23 mouse cellular contexts compared by ENCODE assay signal in the genomic region with DNA sequence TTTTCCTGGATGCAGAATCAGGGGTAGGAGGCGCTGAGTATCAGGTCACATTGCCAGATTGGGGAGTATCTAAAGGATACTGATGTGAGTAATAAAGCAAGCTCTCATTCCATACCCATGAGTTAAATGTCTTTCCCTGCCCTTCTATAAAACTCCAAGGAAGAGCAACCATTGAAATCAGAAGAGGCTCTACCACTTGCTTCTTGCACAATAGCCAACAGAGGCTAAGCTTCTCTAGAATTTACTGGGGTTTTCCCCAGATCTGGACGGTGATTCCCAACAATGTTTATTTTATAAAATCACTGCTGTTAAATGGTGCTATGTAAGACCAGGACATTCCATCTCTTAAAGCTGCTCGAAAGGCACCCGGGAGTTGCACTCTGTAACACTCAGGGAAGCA.
"Had no signal": no experiment of that assay in that cellular context is flagged by ENCODE, and none has a peak within 500 bp of the region (broad histone marks: within the 10 kb centered on the region; RNA-seq: fewer than 3 reads in every experiment).

No protein-coding gene starts in this region.

- H3K9ac ChIP-seq: heart, embryonic 12.5 days; hindbrain, embryonic 12.5 days; hindbrain, embryonic 14.5 days; intestine, embryonic 15.5 days; limb, embryonic 12.5 days had no signal

- H3K36me3 ChIP-seq: hindbrain, embryonic 12.5 days; intestine, embryonic 15.5 days had no signal

- DNase-seq: gastrocnemius, postnatal 14 days; heart, adult 18-20 months; heart, postnatal 10 days; heart, postnatal 4 days; kidney, adult 18-20 months; kidney, adult 8-10 months; kidney, postnatal 10 days; kidney, postnatal 25 days; kidney, postnatal 4 days; liver had no signal

- H3K4me2 ChIP-seq: heart, embryonic 12.5 days; hindbrain, embryonic 12.5 days; hindbrain, embryonic 14.5 days; intestine, embryonic 15.5 days; limb, embryonic 12.5 days; liver, embryonic 11.5 days had no signal

- H3K27me3 ChIP-seq: heart, embryonic 12.5 days; hindbrain, embryonic 12.5 days; intestine, embryonic 15.5 days; limb, embryonic 12.5 days had no signal

- H3K27ac ChIP-seq: heart, embryonic 10.5 days; hindbrain, embryonic 10.5 days; hindbrain, embryonic 12.5 days; hindbrain, embryonic 14.5 days; intestine, embryonic 15.5 days; left cerebral cortex, adult 2 months; limb, embryonic 10.5 days; limb, embryonic 12.5 days had no signal

- H3K4me1 ChIP-seq: heart, embryonic 10.5 days; intestine, embryonic 15.5 days had no signal

- ATAC-seq: hindbrain, embryonic 16.5 days; inflammation-experienced regulatory T-cells, adult 6 months; intestine, embryonic 15.5 days; intestine, postnatal 0 days had no signal

- H3K9me3 ChIP-seq: heart, embryonic 10.5 days; heart, embryonic 12.5 days; hindbrain, embryonic 10.5 days; hindbrain, embryonic 12.5 days; intestine, embryonic 15.5 days; limb, embryonic 10.5 days; limb, embryonic 12.5 days had no signal

- H3K4me3 ChIP-seq: heart, embryonic 10.5 days; heart, embryonic 12.5 days; hindbrain, embryonic 10.5 days; hindbrain, embryonic 12.5 days; intestine, embryonic 15.5 days; left cerebral cortex, adult 2 months; limb, embryonic 10.5 days; limb, embryonic 12.5 days had no signal
